Mouse (Mus musculus) kidney, embryonic 16.5 days (tissue): Measurements from ENCODE around the gene Dmtf1. TPM values are rescaled to one million over a fixed set of nuclear protein-coding genes. Genes with fewer than 3 reads are reported as not detected.
"Not testable (repeated sequence)": the region's sequence is repeated elsewhere in the genome, so short reads cannot be mapped to it uniquely, and the experiment has no call there.

Source experiments
- ATAC-seq: fragments of 200-750 bp; cut with Nextera tagmentation; 2 replicates; pipeline ENCODE4 v1.8.0; 2017; ENCODE audit warnings: moderate TSS enrichment; ENCODE audit not compliant: low FRiP score, low TSS enrichment
- H3K27ac ChIP-seq: fragments of 300-500 bp; sonication (generic); 2 replicates; pipeline ENCODE4 v1.5.1; 2014; ENCODE audit warnings: low read length
- H3K27me3 ChIP-seq: fragments of 300-500 bp; sonication (generic); 2 replicates; pipeline ENCODE4 v1.6.1; 2014; ENCODE audit warnings: low read length, control low read depth, mixed read lengths; ENCODE audit not compliant: insufficient read depth
- H3K36me3 ChIP-seq: fragments of 300-500 bp; sonication (generic); 2 replicates; pipeline ENCODE4 v1.6.1; 2014; ENCODE audit warnings: low read length, control low read depth, mixed read lengths; ENCODE audit not compliant: insufficient read depth
- H3K4me1 ChIP-seq: fragments of 300-500 bp; sonication (generic); 2 replicates; pipeline ENCODE4 v1.6.1; 2014; ENCODE audit warnings: low read length, control low read depth, mixed read lengths; ENCODE audit not compliant: insufficient read depth
- H3K4me2 ChIP-seq: fragments of 300-500 bp; sonication (generic); replicated peaks from 2 replicates; pipeline ENCODE4 v1.6.1; 2014; ENCODE audit warnings: low read depth, low read length
- H3K4me3 ChIP-seq: fragments of 300-500 bp; sonication (generic); 2 replicates; pipeline ENCODE4 v1.5.1; 2014; ENCODE audit warnings: mild to moderate bottlenecking, low read length
- H3K9ac ChIP-seq: fragments of 300-500 bp; sonication (generic); replicated peaks from 2 replicates; pipeline ENCODE4 v1.6.1; 2014; ENCODE audit warnings: low read length
- H3K9me3 ChIP-seq: fragments of 300-500 bp; sonication (generic); 2 replicates; pipeline ENCODE4 v1.6.1; 2016; ENCODE audit warnings: low read length, control low read depth
- WGBS: fragments of 180-500 bp; shearing (Covaris S2); extraction: QIAGEN DNeasy Blood & Tissue Kit; methylation state at CpG from one replicate; pipeline ENCODE4 v1.1.7; 2014; 5-methylcytosine and 5-hydroxymethylcytosine counted together
- polyA plus RNA-seq: library from polyadenylated mRNA; unstranded; fragments of >200 nt; fragmentation: Nextera tagmentation; extraction: Ambion mirVana; gene quantifications from 2 replicates; pipeline ENCODE4 v1.2.1, GENCODE M21; 2015

The Dmtf1 gene
- 43.9 and 48.9 TPM in 2 replicates for polyA plus RNA-seq

DNA sequence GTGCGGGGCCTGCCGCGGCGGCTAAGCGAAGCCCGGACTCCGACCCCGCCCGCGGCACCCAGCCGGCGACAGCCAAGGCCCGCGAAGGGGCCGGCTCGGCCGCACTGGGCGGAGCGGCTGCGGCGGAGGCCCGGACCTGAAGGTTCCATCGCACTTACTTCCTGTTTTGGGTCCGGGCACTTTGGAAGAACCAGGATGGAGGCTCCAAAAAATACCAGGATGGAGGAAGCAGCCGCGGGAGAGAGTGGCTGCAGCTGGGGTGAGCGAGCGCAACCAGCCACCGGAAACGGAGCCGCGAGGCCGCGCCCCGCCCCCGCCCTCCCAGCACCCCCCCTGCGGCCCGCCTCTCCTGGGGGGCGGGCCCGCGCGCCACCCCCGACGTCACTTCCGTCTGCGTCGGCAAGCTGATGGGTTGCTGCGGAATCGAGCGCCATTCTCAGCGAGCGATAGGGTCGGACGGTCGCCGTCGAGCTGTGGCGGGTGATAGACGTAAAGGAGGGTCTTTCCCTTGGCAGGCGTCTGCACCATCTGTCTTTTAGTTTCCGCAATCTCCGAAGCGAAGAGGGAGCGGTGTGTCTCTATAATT is at the start of gene Dmtf1:
Dmtf1 (minus strand) TSS at position 321 of the 586 bp plus-strand sequence.
- H3K4me3 ChIP-seq, result peak within 1 kb of the TSS; percentile 92
- H3K9ac ChIP-seq, result peak within 1 kb of the TSS; percentile 97
- peak within 1 kb of the TSS; percentile 73 for H3K4me2 ChIP-seq
- WGBS, result under 1% methylated on average over 60 of the region's 64 CpGs
- H3K36me3 ChIP-seq, result no peaks in the 10 kb centered on the region
- ATAC-seq, result peak; percentile 97
- H3K4me1 ChIP-seq, result peaks cover 14% of the 10 kb centered on the region; the same call in 1 of the 2 replicates
- H3K27ac ChIP-seq, result peak within 1 kb of the TSS; percentile 100
- H3K9me3 ChIP-seq, result no peaks in the 10 kb centered on the region
- H3K27me3 ChIP-seq, result no peaks in the 10 kb centered on the region

DNA sequence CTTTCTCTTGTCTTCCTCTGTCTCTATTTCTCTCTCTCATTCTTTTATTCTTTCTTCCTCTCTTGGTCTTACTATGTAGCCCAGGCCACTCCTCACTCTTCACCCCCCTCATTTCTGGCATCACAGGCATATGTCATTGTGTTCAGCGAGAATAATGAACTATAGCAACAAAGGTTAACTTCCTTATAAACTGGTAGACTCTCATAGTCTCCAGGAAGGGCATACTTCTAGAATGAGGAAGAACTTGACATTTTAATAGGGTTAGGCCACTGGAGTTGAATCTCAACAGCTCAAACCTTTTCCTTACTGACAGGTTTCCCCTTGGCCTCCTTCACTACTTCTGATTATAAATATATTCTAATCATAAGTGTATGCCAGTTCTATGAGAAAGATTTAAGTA is 24.9 kb upstream of the Dmtf1 start:
- WGBS, result 66% methylated on average over 1 of the region's 1 CpGs
- no peak for ATAC-seq
- Histone ChIP-seq H3K27ac (no peak overlapping the region), H3K36me3 (no peaks in the 10 kb centered on the region), H3K27me3 (no peaks in the 10 kb centered on the region), H3K4me3 (no peak overlapping the region), H3K4me1 (no peaks in the 10 kb centered on the region), H3K4me2 (no peak overlapping the region), H3K9ac (no peak overlapping the region), H3K9me3 (no peaks in the 10 kb centered on the region)

DNA sequence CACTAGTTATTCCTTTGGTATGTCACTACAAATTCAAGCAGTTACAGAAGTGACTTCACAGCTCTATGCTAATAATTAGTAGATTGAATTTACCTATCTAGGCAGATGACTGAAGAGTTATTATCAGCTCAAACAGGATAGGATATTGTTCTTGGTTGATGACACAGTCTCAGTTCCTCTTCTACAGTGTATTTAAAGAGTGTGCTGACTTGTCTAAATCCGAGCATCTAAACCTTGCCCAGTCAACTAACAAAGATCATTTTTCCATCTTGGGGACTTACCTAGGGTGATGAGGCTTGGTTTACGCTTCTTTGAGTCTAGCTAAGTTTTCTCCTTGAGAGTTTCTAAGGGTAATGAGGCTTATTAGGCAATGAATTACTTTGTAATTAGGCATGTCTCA is 11.7 kb upstream of the Dmtf1 start:
- no peak overlapping the region for H3K27ac ChIP-seq
- no peak overlapping the region for H3K4me2 ChIP-seq
- H3K4me1 ChIP-seq, result no peaks in the 10 kb centered on the region
- H3K9me3 ChIP-seq, result no peaks in the 10 kb centered on the region
- H3K4me3 ChIP-seq, result no peak overlapping the region
- H3K36me3 ChIP-seq, result no peaks in the 10 kb centered on the region
- no peaks in the 10 kb centered on the region for H3K27me3 ChIP-seq
- WGBS, result 69% methylated on average over 2 of the region's 2 CpGs
- H3K9ac ChIP-seq, result no peak overlapping the region
- ATAC-seq, result no peak

DNA sequence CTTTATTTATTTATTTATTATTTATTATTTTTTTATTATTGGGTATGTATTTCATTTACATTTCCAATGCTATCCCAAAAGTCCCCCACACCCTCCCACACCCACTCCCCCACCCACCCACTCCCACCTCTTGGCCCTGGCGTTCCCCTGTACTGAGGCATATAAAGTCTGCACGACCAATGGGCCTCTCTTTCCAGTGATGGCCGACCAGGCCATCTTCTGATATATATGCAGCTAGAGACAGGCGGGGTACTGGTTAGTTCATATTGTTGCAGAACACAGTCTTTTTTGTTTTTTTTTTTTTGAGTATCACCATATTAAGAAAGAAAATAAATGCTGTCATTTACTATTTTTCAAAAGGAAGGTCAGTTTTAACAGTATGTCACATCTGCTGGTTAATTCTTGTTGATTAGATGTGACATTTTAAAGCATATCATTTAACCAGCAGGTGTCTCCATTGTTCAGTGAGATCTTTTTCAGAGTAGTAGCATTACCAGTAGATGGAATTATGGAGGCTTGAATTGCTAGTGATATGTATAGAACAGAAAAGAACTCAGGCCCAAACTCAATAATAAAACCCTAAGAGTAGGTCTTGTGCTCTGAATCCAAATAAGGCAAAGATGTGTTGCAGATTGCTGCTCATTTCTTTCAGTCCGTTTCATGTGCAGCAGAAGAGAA is 7.9 kb upstream of the Dmtf1 start:
- 80% methylated on average over 3 of the region's 5 CpGs for WGBS
- not testable (repeated sequence) for H3K4me2 ChIP-seq

DNA sequence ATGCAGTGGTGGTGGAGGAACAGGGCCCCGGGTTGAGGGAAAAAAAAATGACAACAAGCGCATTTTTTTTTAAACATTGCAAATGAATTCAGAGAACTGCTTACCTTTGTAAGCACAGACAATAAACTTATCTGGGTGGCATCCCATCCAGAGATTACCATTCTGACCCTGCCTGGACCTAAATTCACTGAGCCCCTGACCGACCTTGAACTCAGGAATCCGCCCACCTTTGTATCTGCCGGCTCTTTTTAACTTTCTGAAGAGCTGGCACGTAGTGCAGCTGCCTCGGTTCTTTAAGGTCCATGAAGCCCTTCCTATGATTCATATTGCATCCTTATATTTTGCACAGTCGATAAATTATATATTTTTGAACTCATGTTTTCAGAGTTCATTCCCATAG is 4.8 kb upstream of the Dmtf1 start:
- Histone ChIP-seq H3K27ac (no peak overlapping the region), H3K36me3 (no peaks in the 10 kb centered on the region), H3K4me2 (no peak overlapping the region), H3K27me3 (no peaks in the 10 kb centered on the region), H3K9ac (no peak overlapping the region), H3K4me1 (peaks cover 6% of the 10 kb centered on the region; the same call in 1 of the 2 replicates), H3K9me3 (no peaks in the 10 kb centered on the region), H3K4me3 (no peak overlapping the region)
- WGBS, result 76% methylated on average over 8 of the region's 8 CpGs
- no peak for ATAC-seq

More for the DNA sequence above, 7.9 kb upstream of the Dmtf1 start:
- H3K4me3 ChIP-seq, H3K27me3 ChIP-seq, H3K4me1 ChIP-seq, H3K36me3 ChIP-seq, H3K27ac ChIP-seq, H3K9me3 ChIP-seq, H3K9ac ChIP-seq, ATAC-seq: not testable (repeated sequence)

DNA sequence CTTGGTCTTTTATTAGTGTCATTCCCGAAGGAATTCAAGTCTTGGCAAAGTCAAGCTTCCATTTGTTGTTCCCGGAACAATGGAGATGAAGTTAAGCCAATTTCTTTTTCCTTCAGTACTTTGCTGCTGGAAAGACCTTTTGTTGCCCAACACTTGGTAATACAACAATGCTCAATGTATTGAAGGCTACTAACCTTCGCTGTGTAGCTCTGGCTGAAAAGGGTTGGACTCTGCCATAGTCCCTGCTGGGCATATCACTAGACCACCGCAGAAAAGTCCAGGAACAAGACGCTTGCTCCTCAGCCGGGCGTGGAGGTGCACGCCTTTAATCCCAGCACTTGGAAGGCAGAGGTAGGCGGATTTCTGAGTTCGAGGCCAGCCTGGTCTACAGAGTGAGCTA is 3.6 kb upstream of the Dmtf1 start:
- not testable (repeated sequence) for H3K9me3 ChIP-seq, ATAC-seq, H3K36me3 ChIP-seq, H3K27me3 ChIP-seq, H3K4me2 ChIP-seq, H3K27ac ChIP-seq, H3K9ac ChIP-seq, H3K4me1 ChIP-seq, H3K4me3 ChIP-seq
- 90% methylated on average over 10 of the region's 10 CpGs for whole genome bisulfite sequencing

DNA sequence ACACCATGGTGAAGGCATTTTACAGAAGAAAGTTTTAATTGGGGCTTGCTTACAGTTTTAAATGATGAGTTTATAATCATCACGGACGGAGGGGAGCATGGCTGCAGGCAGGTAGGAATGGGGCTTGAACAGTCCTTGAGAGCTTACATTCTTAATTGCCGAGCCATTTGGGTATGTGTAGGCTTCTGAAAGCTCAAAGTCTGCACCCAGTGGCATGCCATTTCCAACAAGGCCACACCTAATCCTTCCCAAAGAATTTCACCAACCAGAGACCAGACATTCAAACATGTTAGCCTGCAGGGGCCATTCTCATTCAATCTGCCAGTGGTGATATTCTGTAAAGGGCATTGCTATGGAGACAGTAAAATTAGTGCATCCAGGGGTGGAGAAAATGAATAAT is 1.8 kb upstream of the Dmtf1 start:
- no peak overlapping the region for H3K4me2 ChIP-seq
- peaks cover 11% of the 10 kb centered on the region; the same call in 1 of the 2 replicates for H3K4me1 ChIP-seq
- no peak overlapping the region for H3K4me3 ChIP-seq
- ATAC-seq, result no peak
- no peaks in the 10 kb centered on the region for H3K9me3 ChIP-seq
- WGBS, result 94% methylated on average over 3 of the region's 3 CpGs
- H3K27me3 ChIP-seq, result no peaks in the 10 kb centered on the region
- no peak overlapping the region for H3K27ac ChIP-seq
- no peaks in the 10 kb centered on the region for H3K36me3 ChIP-seq
- no peak overlapping the region for H3K9ac ChIP-seq

DNA sequence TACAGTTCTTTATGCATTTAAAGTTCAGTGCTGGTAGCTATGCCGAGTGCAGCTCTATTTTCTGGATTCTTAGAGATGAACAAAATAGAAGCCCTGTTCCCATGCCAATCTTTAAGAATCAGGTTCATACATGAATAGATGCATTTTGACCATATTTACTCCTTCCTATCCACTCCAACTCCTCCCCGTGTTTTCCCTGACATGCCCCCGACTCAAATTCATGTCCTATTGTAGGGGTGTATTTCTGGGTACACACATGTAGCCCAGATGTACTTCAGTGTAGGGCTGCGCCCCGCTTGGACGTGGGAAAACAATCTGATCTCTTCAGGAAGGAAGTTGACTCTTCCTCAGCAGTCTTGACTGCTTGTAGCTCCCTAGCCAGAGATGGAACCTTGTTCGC is 512 bp upstream of the Dmtf1 start:
- no peaks in the 10 kb centered on the region for H3K36me3 ChIP-seq
- peak; percentile 39 for ATAC-seq
- H3K4me3 ChIP-seq, result peak overlapping the region; percentile 92
- H3K4me2 ChIP-seq, result peak overlapping the region; percentile 73
- 16% methylated on average over 7 of the region's 7 CpGs for WGBS
- peaks cover 11% of the 10 kb centered on the region; the same call in 1 of the 2 replicates for H3K4me1 ChIP-seq
- peak overlapping the region; percentile 100 for H3K27ac ChIP-seq
- H3K9ac ChIP-seq, result peak overlapping the region; percentile 65
- H3K9me3 ChIP-seq, result no peaks in the 10 kb centered on the region
- no peaks in the 10 kb centered on the region for H3K27me3 ChIP-seq

DNA sequence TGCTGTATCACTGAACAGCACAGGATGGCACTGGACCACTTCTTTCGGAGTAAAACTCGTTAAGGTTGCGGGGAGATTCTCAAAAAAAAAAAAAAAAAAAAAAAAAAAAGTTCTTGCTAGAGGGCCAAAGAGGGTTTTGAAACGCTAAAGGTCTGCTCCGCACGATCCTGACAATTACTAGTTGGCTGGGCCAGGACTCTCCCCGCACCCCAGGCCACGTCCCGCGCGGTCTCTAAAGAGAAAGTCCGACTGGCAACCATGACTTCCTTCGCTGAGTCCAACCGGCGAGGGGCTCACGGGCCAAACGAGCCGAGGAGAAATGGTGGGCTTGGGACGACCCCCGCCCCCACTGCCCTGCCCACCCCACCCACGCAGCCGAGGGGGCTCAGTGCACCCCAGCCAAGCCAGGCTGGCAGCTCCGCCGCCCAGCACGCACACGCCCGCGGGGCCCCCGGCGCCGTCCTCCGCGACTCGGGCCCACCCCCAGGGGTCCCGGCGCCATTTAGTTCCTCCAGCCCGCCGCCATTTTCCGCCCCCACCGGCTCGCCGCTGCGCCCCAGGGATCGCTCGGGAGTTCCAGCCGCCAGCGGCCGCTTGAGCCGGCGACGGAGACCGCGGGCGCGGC is 633 bp downstream of the Dmtf1 start:
- Histone ChIP-seq H3K4me2 (peak overlapping the region; percentile 67), H3K4me1 (peaks cover 16% of the 10 kb centered on the region; the same call in 1 of the 2 replicates), H3K9me3 (no peaks in the 10 kb centered on the region), H3K27me3 (no peaks in the 10 kb centered on the region), H3K4me3 (peak overlapping the region; percentile 92), H3K27ac (peak overlapping the region; percentile 100), H3K36me3 (no peaks in the 10 kb centered on the region), H3K9ac (peak overlapping the region; percentile 97)
- ATAC-seq, result peak; percentile 80
- WGBS, result under 1% methylated on average over 37 of the region's 55 CpGs

DNA sequence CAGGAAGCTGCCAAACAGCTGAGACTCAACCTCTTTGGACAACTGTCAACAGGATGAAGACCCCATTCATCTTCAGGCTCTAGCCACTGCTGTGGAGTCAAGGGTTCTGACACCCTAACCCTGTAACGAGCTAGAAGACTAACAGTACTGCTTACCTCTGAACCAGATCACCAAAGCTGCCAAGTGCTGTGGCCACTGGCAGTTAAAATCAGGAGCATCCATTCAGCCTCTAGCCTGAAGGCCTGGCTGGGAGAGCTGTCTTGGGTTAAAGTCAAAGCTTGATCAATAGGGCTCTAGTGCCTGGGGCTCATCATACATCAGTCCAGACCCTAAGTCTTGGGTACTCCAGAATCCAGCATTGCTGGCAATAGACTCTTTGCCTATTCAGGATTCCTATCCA is 4.2 kb downstream of the Dmtf1 start:
- no peaks in the 10 kb centered on the region for H3K27me3 ChIP-seq
- H3K4me3 ChIP-seq, result no peak overlapping the region
- ATAC-seq, result no peak
- 65% methylated on average over 1 of the region's 1 CpGs for WGBS
- no peak overlapping the region for H3K9ac ChIP-seq
- H3K27ac ChIP-seq, result no peak overlapping the region
- peaks cover 12% of the 10 kb centered on the region; the same call in 1 of the 2 replicates for H3K4me1 ChIP-seq
- H3K36me3 ChIP-seq, result 0 out of 2 replicates have a peak, but pooled peaks cover 1% of the 10 kb centered on the region
- no peaks in the 10 kb centered on the region for H3K9me3 ChIP-seq
- no peak overlapping the region for H3K4me2 ChIP-seq
